Comparison of ENCODE assay signal across 8 mouse cellular contexts in genomic region chr7:38184418-38184745, GRCm38 (mm10). TPM values are rescaled to one million over a fixed set of nuclear protein-coding genes. Genes with fewer than 3 reads are reported as not detected.
DNase-seq lines count a peak whose midpoint lies in the region; ATAC-seq and TF ChIP-seq lines count a peak whose summit lies in the region.

No protein-coding gene starts in this region.

- TF ChIP-seq POLR2A in MEL (IDR thresholded peaks at IDR 0.05; ENCODE audit: control insufficient read depth in 1 of 2, insufficient read depth in 1 of 2, low read depth in 1 of 2, low read length in 2 of 2, poor library complexity in 1 of 2), result no peak

- no peak for DNase-seq in heart, adult 8-10 months (ENCODE audit: low spot score)
- DNase-seq in MEL (ENCODE audit: low read depth, low spot score), result no peak
- DNase-seq in hindbrain, embryonic 10.5 days (ENCODE audit: low spot score), result no peak
- DNase-seq in midbrain, embryonic 10.5 days (ENCODE audit: low spot score), result no peak
- DNase-seq in testis, postnatal 10 days (ENCODE audit: low spot score), result no peak
- DNase-seq in urinary bladder, adult 2 months (ENCODE audit: low spot score), result no peak
- DNase-seq in retina, postnatal 1 day, result no peak

- peaks cover 14% of the 10 kb centered on the region for H3K4me1 ChIP-seq in heart, embryonic 13.5 days
- peaks cover 2 to 6% of the 10 kb centered on the region in 2 experiments; a peak in 2 of 4 replicates for H3K4me1 ChIP-seq in MEL (ENCODE audit: control insufficient read depth in 1 of 2, insufficient read depth in 2 of 2, low read length in 2 of 2)
- H3K4me1 ChIP-seq in hindbrain, embryonic 10.5 days (replicated peaks), result peaks cover 24% of the 10 kb centered on the region
- peaks cover 23% of the 10 kb centered on the region for H3K4me1 ChIP-seq in midbrain, embryonic 10.5 days

- H3K4me2 ChIP-seq in heart, embryonic 13.5 days, result peak overlapping the region; percentile 88

- peaks cover 8% of the 10 kb centered on the region for H3K36me3 ChIP-seq in heart, embryonic 13.5 days
- H3K36me3 ChIP-seq in MEL (ENCODE audit: control insufficient read depth in 1 of 2, insufficient read depth in 2 of 2, low read length in 2 of 2), result peaks cover 0 to 5% of the 10 kb centered on the region in 2 experiments; a peak in 2 of 4 replicates
- no peaks in the 10 kb centered on the region; the same call in 1 of the 2 replicates for H3K36me3 ChIP-seq in hindbrain, embryonic 10.5 days
- 0 out of 2 replicates have a peak, but pooled peaks cover 3% of the 10 kb centered on the region for H3K36me3 ChIP-seq in midbrain, embryonic 10.5 days

- H3K27ac ChIP-seq in heart, embryonic 13.5 days (replicated peaks), result peak overlapping the region; percentile 88; the same call in 1 of the 2 replicates
- no peak overlapping the region for H3K27ac ChIP-seq in MEL (ENCODE audit: control insufficient read depth, low read depth, low read length)
- peak overlapping the region; percentile 92 for H3K27ac ChIP-seq in hindbrain, embryonic 10.5 days
- H3K27ac ChIP-seq in midbrain, embryonic 10.5 days (replicated peaks), result 0 out of 2 replicates have a peak overlapping the region, but pooled peaks have one; percentile 86

- H3K9ac ChIP-seq in heart, embryonic 13.5 days, result peak overlapping the region; percentile 84
- H3K9ac ChIP-seq in MEL (ENCODE audit: control insufficient read depth, low read depth, low read length, poor library complexity, severe bottlenecking), result peak overlapping the region; percentile 90

- H3K79me2 ChIP-seq in MEL (ENCODE audit: control insufficient read depth, insufficient read depth, low read length, poor library complexity), result peaks cover 2% of the 10 kb centered on the region; the same call in 1 of the 2 replicates

- no peaks in the 10 kb centered on the region for H3K9me3 ChIP-seq in heart, embryonic 13.5 days
- H3K9me3 ChIP-seq in MEL (replicated peaks; ENCODE audit: insufficient read depth, low read length), result no peaks in the 10 kb centered on the region
- H3K9me3 ChIP-seq in hindbrain, embryonic 10.5 days, result no peaks in the 10 kb centered on the region
- no peaks in the 10 kb centered on the region for H3K9me3 ChIP-seq in midbrain, embryonic 10.5 days (replicated peaks)

- no peak for TF ChIP-seq CTCF in MEL (IDR thresholded peaks at IDR 0.05 in 2 of 3, conservative IDR thresholded peaks at IDR 0.05 in 1 of 3; ENCODE audit: control insufficient read depth in 1 of 3, insufficient read depth in 1 of 3, low read depth in 2 of 3, low read length in 3 of 3, poor library complexity in 1 of 3, severe bottlenecking in 1 of 3)

- peak overlapping the region; percentile 71 for H3K4me3 ChIP-seq in heart, embryonic 13.5 days
- peak overlapping the region; percentile 75 to 93 for H3K4me3 ChIP-seq in MEL (ENCODE audit: control insufficient read depth in 1 of 2, insufficient read depth in 1 of 2, low read depth in 2 of 2, low read length in 2 of 2)
- peak overlapping the region; percentile 75 for H3K4me3 ChIP-seq in hindbrain, embryonic 10.5 days
- H3K4me3 ChIP-seq in midbrain, embryonic 10.5 days, result peak overlapping the region; percentile 74

- TF ChIP-seq EP300 in MEL (IDR thresholded peaks at IDR 0.05; ENCODE audit: low read depth in 1 of 2, low read length in 2 of 2), result no peak

- TF ChIP-seq RAD21 in MEL (IDR thresholded peaks at IDR 0.05; ENCODE audit: low read depth, low read length), result no peak

- WGBS in heart, embryonic 13.5 days, result 33% methylated on average over 1 of the region's 1 CpGs
- 70% methylated on average over 1 of the region's 1 CpGs for WGBS in hindbrain, embryonic 10.5 days
- 45% methylated on average over 1 of the region's 1 CpGs for WGBS in midbrain, embryonic 10.5 days

- no peaks in the 10 kb centered on the region for H3K27me3 ChIP-seq in heart, embryonic 13.5 days (replicated peaks)
- no peaks in the 10 kb centered on the region for H3K27me3 ChIP-seq in MEL (ENCODE audit: control insufficient read depth in 1 of 2, insufficient read depth in 2 of 2, low read length in 2 of 2)
- H3K27me3 ChIP-seq in hindbrain, embryonic 10.5 days (ENCODE audit: insufficient read depth, poor library complexity, severe bottlenecking), result no peaks in the 10 kb centered on the region
- no peaks in the 10 kb centered on the region for H3K27me3 ChIP-seq in midbrain, embryonic 10.5 days (ENCODE audit: low read depth, poor library complexity, severe bottlenecking)

- ATAC-seq in heart, embryonic 13.5 days (ENCODE audit: extremely low read depth, insufficient number of reproducible peaks, low FRiP score, low TSS enrichment), result no peak

TF ChIP-seq in MEL, 35 proteins besides CTCF, POLR2A, EP300 and RAD21:
- TF ChIP-seq MAZ (IDR thresholded peaks at IDR 0.05; ENCODE audit: low read depth, low read length), result no peak
- TF ChIP-seq MEF2A (IDR thresholded peaks at IDR 0.05; ENCODE audit: extremely low read depth, insufficient replicate concordance, low read depth, low read length, poor library complexity, severe bottlenecking), result no peak
- TF ChIP-seq TCF12 (IDR thresholded peaks at IDR 0.05; ENCODE audit: low read depth, low read length), result no peak
- TF ChIP-seq E2F4 (IDR thresholded peaks at IDR 0.05; ENCODE audit: borderline replicate concordance, low read depth, low read length), result no peak
- TF ChIP-seq SIN3A (IDR thresholded peaks at IDR 0.05; ENCODE audit: low read length), result no peak
- TF ChIP-seq MAFK (IDR thresholded peaks at IDR 0.05; ENCODE audit: borderline replicate concordance, low read depth, low read length), result no peak
- no peak for TF ChIP-seq USF2 (IDR thresholded peaks at IDR 0.05; ENCODE audit: borderline replicate concordance in 1 of 2, insufficient read depth in 1 of 2, low read depth in 1 of 2, low read length in 2 of 2)
- no peak for TF ChIP-seq MAX (IDR thresholded peaks at IDR 0.05; ENCODE audit: low read length)
- no peak for TF ChIP-seq GATA1 (IDR thresholded peaks at IDR 0.05; ENCODE audit: low read depth, low read length)
- no peak for TF ChIP-seq HCFC1 (IDR thresholded peaks at IDR 0.05; ENCODE audit: low read depth, low read length)
- no peak for TF ChIP-seq MXI1 (IDR thresholded peaks at IDR 0.05; ENCODE audit: low read depth, low read length)
- TF ChIP-seq MYB (IDR thresholded peaks at IDR 0.05; ENCODE audit: low read depth, low read length), result no peak

RNA-seq across cellular contexts. Expression of gene 1600014C10Rik, which starts 1.4 kb away (rescaled TPM):
- 11.9 and 12.4 TPM in 2 replicates for polyA plus RNA-seq in heart, embryonic 13.5 days (2015; fragmentation: Nextera tagmentation; extraction: Ambion mirVana)
- total RNA-seq in heart, adult 8-10 months (2022), result 10 to 100 TPM; 32.1 to 42.1 (median 37.4) TPM
- total RNA-seq in MEL (2012; rRNA removed), result 9.0 and 10.2 TPM in 2 replicates
- polyA plus RNA-seq in MEL (2012; ENCODE audit: insufficient read depth in 1 of 2, insufficient read length in 2 of 2, low read depth in 1 of 2, low replicate concordance in 2 of 2, missing spikeins in 1 of 2), result 10 to 100 TPM in 1 of 2 experiments, not detected in 1; 14.7 TPM
- polyA plus RNA-seq in hindbrain, embryonic 10.5 days (2016; fragmentation: Nextera tagmentation; extraction: Ambion mirVana), result 15.1 and 15.2 TPM in 2 replicates
- polyA plus RNA-seq in midbrain, embryonic 10.5 days (2016; fragmentation: Nextera tagmentation; extraction: Ambion mirVana), result 14.3 and 16.3 TPM in 2 replicates
- 52.4 and 56.0 TPM in 2 replicates for polyA plus RNA-seq in urinary bladder, adult 2 months (2012; rRNA removed)

RNA-seq across cellular contexts. Expression of gene Plekhf1, which starts 43.4 kb away (rescaled TPM):
- polyA plus RNA-seq in heart, embryonic 13.5 days (2015; fragmentation: Nextera tagmentation; extraction: Ambion mirVana), result 2.2 and 2.7 TPM in 2 replicates
- 10 to 100 TPM in 2 of 4 experiments, 1 to 10 TPM in 2; 7.8 to 11.1 (median 9.0) TPM for total RNA-seq in heart, adult 8-10 months (2022)
- total RNA-seq in MEL (2012; rRNA removed), result 0.85 and 0.89 TPM in 2 replicates
- 1 to 10 TPM in 1 of 2 experiments, not detected in 1; 1.7 TPM for polyA plus RNA-seq in MEL (2012; ENCODE audit: insufficient read depth in 1 of 2, insufficient read length in 2 of 2, low read depth in 1 of 2, low replicate concordance in 2 of 2, missing spikeins in 1 of 2)
- polyA plus RNA-seq in hindbrain, embryonic 10.5 days (2016; fragmentation: Nextera tagmentation; extraction: Ambion mirVana), result 2.5 and 3.2 TPM in 2 replicates
- polyA plus RNA-seq in midbrain, embryonic 10.5 days (2016; fragmentation: Nextera tagmentation; extraction: Ambion mirVana), result 2.3 and 2.6 TPM in 2 replicates
- 11.0 and 14.1 TPM in 2 replicates for polyA plus RNA-seq in urinary bladder, adult 2 months (2012; rRNA removed)
